Mouse (Mus musculus) ES-E14 (cell line): ENCODE data around the gene Prkd3. TPM values are rescaled to one million over a fixed set of nuclear protein-coding genes. Genes with fewer than 3 reads are reported as not detected.

ENCODE experiments used
- DNase-seq: peaks from one replicate; pipeline ENCODE4 v3.0.0-alpha.2; 2013; ENCODE audit warnings: low read depth, low spot score
- H3K27ac ChIP-seq: 2 replicates; pipeline ENCODE4 v1.5.1; 2012; ENCODE audit warnings: low read depth, mild to moderate bottlenecking, low read length, moderate library complexity, mixed read lengths; ENCODE audit not compliant: poor library complexity, insufficient read depth, severe bottlenecking
- H3K36me3 ChIP-seq: 2 replicates; pipeline ENCODE4 v1.6.1; 2012; ENCODE audit warnings: mild to moderate bottlenecking, low read length, moderate library complexity, mixed read lengths; ENCODE audit not compliant: control insufficient read depth, poor library complexity, insufficient read depth, severe bottlenecking
- H3K4me1 ChIP-seq, 2 experiments: fragments of 150-350 bp in 1 of 2; sonication (generic) in 1 of 2; 2 replicates each; pipeline ENCODE4 v1.6.1; 2012; ENCODE audit warnings: low read length in 2 of 2, mild to moderate bottlenecking in 1 of 2, mixed read lengths in 1 of 2; ENCODE audit not compliant: control insufficient read depth in 2 of 2, insufficient read depth in 2 of 2, poor library complexity in 1 of 2
- H3K4me3 ChIP-seq, 2 experiments: fragments of 150-350 bp in 1 of 2; sonication (generic) in 1 of 2; 2 replicates each; pipeline ENCODE4 v1.5.1; 2012; ENCODE audit warnings: low read length in 2 of 2, low read depth in 1 of 2, mild to moderate bottlenecking in 1 of 2, mixed read lengths in 1 of 2; ENCODE audit not compliant: insufficient read depth in 1 of 2, poor library complexity in 1 of 2, severe bottlenecking in 1 of 2
- H3K9ac ChIP-seq: 2 replicates; pipeline ENCODE4 v1.6.1; 2012; ENCODE audit warnings: low read depth, mild to moderate bottlenecking, low read length, mixed read lengths; ENCODE audit not compliant: poor library complexity, insufficient read depth, severe bottlenecking
- H3K9me3 ChIP-seq: fragments of 150-350 bp; sonication (generic); 2 replicates; pipeline ENCODE4 v1.6.1; 2012; ENCODE audit warnings: low read depth, mild to moderate bottlenecking, low read length; ENCODE audit not compliant: control insufficient read depth, insufficient read depth
- CHD2 ChIP-seq: IDR thresholded peaks from 2 replicates; pipeline ENCODE4 v1.6.1; 2014; ENCODE audit warnings: mild to moderate bottlenecking, low read depth, low read length, inconsistent platforms
- HCFC1 ChIP-seq: IDR thresholded peaks from 2 replicates; pipeline ENCODE4 v1.6.1; 2012; ENCODE audit warnings: low read length, inconsistent platforms, borderline replicate concordance; ENCODE audit not compliant: insufficient read depth
- MAFK ChIP-seq: IDR thresholded peaks from 2 replicates; pipeline ENCODE4 v1.6.1; 2014; ENCODE audit warnings: mild to moderate bottlenecking, low read depth, low read length, inconsistent platforms; ENCODE audit not compliant: insufficient read depth
- ZC3H11A ChIP-seq: IDR thresholded peaks from 2 replicates; pipeline ENCODE4 v1.6.1; 2012; ENCODE audit warnings: low read depth, mild to moderate bottlenecking, inconsistent platforms, low read length, borderline replicate concordance
- ZNF384 ChIP-seq: IDR thresholded peaks from 2 replicates; pipeline ENCODE4 v1.6.1; 2012; ENCODE audit warnings: low read depth, low read length, inconsistent platforms
- in situ Hi-C, 2 experiments: fragments of 600-800 bp; cut with MboI; formaldehyde crosslinking; loops; one replicate each; pipeline ENCODE4 v1.15.1; 2025; ENCODE audit warnings: low sequenced_read_pairs in 2 of 2, inconsistent platforms in 1 of 2; ENCODE audit not compliant: unreplicated experiment in 2 of 2
- total RNA-seq: library from RNA; depleted of rRNA; stranded (reverse); fragments of 300-350 nt; gene quantifications from 2 replicates; pipeline ENCODE4 v1.2.3, GENCODE M21; 2012; rRNA removed

Prkd3 gene
- total RNA-seq = 23.0 and 25.7 TPM in 2 replicates

- Histone ChIP-seq H3K36me3 (no peaks in the 10 kb centered on the region), H3K9ac (peak within 1 kb of the TSS; percentile 95), H3K27ac (no peak within 1 kb of the TSS), H3K4me3 (peak within 1 kb of the TSS; percentile 92 to 96), H3K9me3 (no peaks in the 10 kb centered on the region), H3K4me1 (no peaks in the 10 kb centered on the region)
- in situ Hi-C loops = no loop called here
- DNase-seq = peak; percentile 45
- TF ChIP-seq HCFC1 (peak; percentile 80), MAFK (no peak)
These were observed at the start of gene Prkd3 for GRCm38 (mm10) chr17:79020208-79020983. Gene Prkd3 (minus strand): TSS chr17:79020816.

- in situ Hi-C loops = no loop called here
- no peaks in the 10 kb centered on the region for H3K36me3 ChIP-seq
- H3K9ac ChIP-seq = no peak overlapping the region
- no peaks in the 10 kb centered on the region for H3K9me3 ChIP-seq
- DNase-seq = no peak
- H3K4me3 ChIP-seq = no peak overlapping the region
- no peaks in the 10 kb centered on the region; a peak in 1 of 4 replicates for H3K4me1 ChIP-seq
- no peak overlapping the region for H3K27ac ChIP-seq
- TF ChIP-seq MAFK = no peak
- TF ChIP-seq ZNF384 = no peak
- TF ChIP-seq HCFC1 = no peak
- no peak for TF ChIP-seq ZC3H11A
- TF ChIP-seq CHD2 = no peak
These were observed 49.3 kb upstream of the Prkd3 start for GRCm38 (mm10) chr17:79069766-79070480.

DNA sequence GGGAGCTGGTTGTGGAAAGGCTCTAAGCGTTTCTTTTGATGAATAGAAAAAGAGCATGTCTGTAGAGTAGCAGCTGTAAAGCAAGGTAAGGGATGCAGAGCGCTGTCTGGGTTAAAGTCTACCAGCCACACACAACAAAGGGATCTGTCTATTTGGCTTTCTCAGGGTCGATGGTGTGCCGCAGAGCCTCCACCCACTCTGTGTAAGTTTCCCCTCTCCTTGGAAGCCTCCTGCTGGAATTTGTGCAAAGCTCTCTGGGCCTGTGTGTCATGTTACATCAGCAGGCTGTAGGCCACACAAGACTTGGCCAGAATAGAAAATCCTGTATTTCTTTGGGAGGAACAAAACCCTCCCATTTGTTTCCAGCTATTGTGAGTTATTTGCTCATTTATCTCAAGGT lies 48.4 kb upstream of the Prkd3 start:
- in situ Hi-C loops = no loop called here
- no peaks in the 10 kb centered on the region for H3K9me3 ChIP-seq
- no peak for DNase-seq
- no peaks in the 10 kb centered on the region for H3K36me3 ChIP-seq
- H3K4me1 ChIP-seq = no peaks in the 10 kb centered on the region; a peak in 1 of 4 replicates
- no peak overlapping the region for H3K9ac ChIP-seq
- TF ChIP-seq ZC3H11A (no peak), MAFK (no peak), HCFC1 (no peak), ZNF384 (no peak), CHD2 (no peak)
- H3K4me3 ChIP-seq = no peak overlapping the region
- no peak overlapping the region for H3K27ac ChIP-seq

DNA sequence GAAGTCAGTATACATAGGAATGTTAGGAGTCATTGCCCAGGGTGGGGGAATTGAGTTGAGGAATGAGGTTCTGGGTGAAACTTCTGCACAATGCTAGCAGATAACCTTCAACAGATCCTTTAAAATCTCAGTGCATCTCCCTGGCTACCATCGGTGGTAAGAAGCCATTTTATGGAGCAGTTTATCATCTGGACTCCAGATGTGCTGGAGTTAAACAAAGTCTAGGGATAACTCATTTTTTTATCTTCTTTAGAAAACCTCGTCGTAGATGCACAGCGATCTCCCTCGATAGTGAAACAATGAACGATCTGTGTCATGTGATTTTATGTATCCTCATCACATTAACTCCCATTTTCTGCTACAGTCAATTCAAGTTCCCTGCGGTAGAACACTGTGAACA lies 48.0 kb upstream of the Prkd3 start:
- H3K4me1 ChIP-seq = no peaks in the 10 kb centered on the region; a peak in 1 of 4 replicates
- no peak overlapping the region for H3K27ac ChIP-seq
- no peak overlapping the region for H3K4me3 ChIP-seq
- in situ Hi-C loops = no loop called here
- no peak overlapping the region for H3K9ac ChIP-seq
- TF ChIP-seq HCFC1 (no peak), MAFK (no peak), ZC3H11A (no peak), ZNF384 (no peak), CHD2 (no peak)
- no peaks in the 10 kb centered on the region for H3K36me3 ChIP-seq
- no peak for DNase-seq
- no peaks in the 10 kb centered on the region for H3K9me3 ChIP-seq
